Mouse (Mus musculus): ENCODE measurements at regions not wholly inside any gene's neighbourhood (a gene's known extent, or its start where the extent isn't known, plus 50 kb on each side); places are given as distances from the start of the nearest gene placed in this dataset.

DNA sequence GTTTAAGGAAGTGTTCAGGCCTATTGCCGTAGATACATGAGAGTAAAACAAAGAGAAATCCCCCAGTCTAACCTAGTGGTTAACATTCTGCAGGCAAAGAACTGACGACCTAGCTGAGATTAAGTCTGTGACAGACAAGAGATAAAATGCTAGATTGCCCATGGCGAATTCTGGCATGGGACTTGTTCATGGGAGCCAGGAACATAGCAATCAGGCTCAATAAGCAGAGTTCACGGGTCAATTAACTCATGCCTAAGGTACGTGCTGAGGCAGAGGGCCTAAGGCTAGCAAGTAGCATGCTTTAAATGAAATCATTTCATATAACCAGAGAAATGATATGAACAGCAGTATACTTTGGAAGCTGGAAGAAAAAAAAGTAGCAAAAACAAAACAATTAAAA lies 1119.2 kb upstream of the Adgrl2 start:
- no peaks in the 10 kb centered on the region for H3K27me3 ChIP-seq (ENCODE audit: insufficient read depth, low read length)
- TF ChIP-seq NANOG (IDR thresholded peaks at IDR 0.05; ENCODE audit: borderline replicate concordance, low read length): no peak
- no peak for TF ChIP-seq CTCF (conservative IDR thresholded peaks at IDR 0.05; ENCODE audit: low read length)
- no peak for TF ChIP-seq POU5F1 (IDR thresholded peaks at IDR 0.05; ENCODE audit: borderline replicate concordance, low read length)
- H3K4me3 ChIP-seq (replicated peaks; ENCODE audit: low read length): no peak overlapping the region
- no peaks in the 10 kb centered on the region for H3K4me1 ChIP-seq (replicated peaks; ENCODE audit: low read depth, low read length)
- no peaks in the 10 kb centered on the region for H3K36me3 ChIP-seq (ENCODE audit: insufficient read depth, low read length)
- no peaks in the 10 kb centered on the region for H3K9me3 ChIP-seq (ENCODE audit: low read length)

GRCm38 (mm10) chr3:150112231-150112630 lies 1121.9 kb upstream of the Adgrl2 start:
- Histone ChIP-seq H3K4me1 (replicated peaks; ENCODE audit: low read depth, low read length) (no peaks in the 10 kb centered on the region), H3K36me3 (ENCODE audit: insufficient read depth, low read length) (no peaks in the 10 kb centered on the region), H3K9me3 (ENCODE audit: low read length) (no peaks in the 10 kb centered on the region), H3K4me3 (replicated peaks; ENCODE audit: low read length) (no peak overlapping the region), H3K27me3 (ENCODE audit: insufficient read depth, low read length) (no peaks in the 10 kb centered on the region)
- TF ChIP-seq NANOG (IDR thresholded peaks at IDR 0.05; ENCODE audit: borderline replicate concordance, low read length) (no peak), CTCF (conservative IDR thresholded peaks at IDR 0.05; ENCODE audit: low read length) (no peak), POU5F1 (IDR thresholded peaks at IDR 0.05; ENCODE audit: borderline replicate concordance, low read length) (no peak)

- H3K36me3 ChIP-seq (ENCODE audit: insufficient read depth, low read length): no peaks in the 10 kb centered on the region
- no peaks in the 10 kb centered on the region for H3K27me3 ChIP-seq (ENCODE audit: insufficient read depth, low read length)
- TF ChIP-seq POU5F1 (IDR thresholded peaks at IDR 0.05; ENCODE audit: borderline replicate concordance, low read length): no peak
- TF ChIP-seq CTCF (conservative IDR thresholded peaks at IDR 0.05; ENCODE audit: low read length): no peak
- no peak for TF ChIP-seq NANOG (IDR thresholded peaks at IDR 0.05; ENCODE audit: borderline replicate concordance, low read length)
- no peaks in the 10 kb centered on the region for H3K9me3 ChIP-seq (ENCODE audit: low read length)
- no peaks in the 10 kb centered on the region for H3K4me1 ChIP-seq (replicated peaks; ENCODE audit: low read depth, low read length)
- no peak overlapping the region for H3K4me3 ChIP-seq (replicated peaks; ENCODE audit: low read length)
Measured at GRCm38 (mm10) chr3:150119866-150120265, 1129.5 kb upstream of the Adgrl2 start.

DNA sequence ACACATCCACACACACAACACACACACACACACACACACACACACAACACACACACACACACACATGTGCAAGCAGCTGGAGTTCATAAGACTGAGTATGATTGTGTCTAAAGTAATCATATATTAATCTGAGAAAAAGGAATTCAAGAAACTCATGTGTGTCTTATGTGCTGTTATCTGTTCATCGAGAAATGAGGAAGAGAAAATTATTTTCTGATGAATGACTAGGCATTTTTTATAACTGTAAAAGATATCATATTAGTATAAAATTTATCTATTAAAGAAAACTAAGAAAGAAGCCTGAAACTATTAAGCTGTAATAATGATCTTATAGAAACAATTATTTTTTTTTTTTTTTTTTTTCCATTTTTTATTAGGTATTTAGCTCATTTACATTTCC lies 1156.3 kb upstream of the Adgrl2 start:
- Histone ChIP-seq H3K9me3 (ENCODE audit: low read length) (no peaks in the 10 kb centered on the region), H3K27me3 (ENCODE audit: insufficient read depth, low read length) (no peaks in the 10 kb centered on the region), H3K4me1 (replicated peaks; ENCODE audit: low read depth, low read length) (no peaks in the 10 kb centered on the region), H3K4me3 (replicated peaks; ENCODE audit: low read length) (no peak overlapping the region), H3K36me3 (ENCODE audit: insufficient read depth, low read length) (no peaks in the 10 kb centered on the region)
- TF ChIP-seq NANOG (IDR thresholded peaks at IDR 0.05; ENCODE audit: borderline replicate concordance, low read length) (no peak), POU5F1 (IDR thresholded peaks at IDR 0.05; ENCODE audit: borderline replicate concordance, low read length) (no peak), CTCF (conservative IDR thresholded peaks at IDR 0.05; ENCODE audit: low read length) (no peak)

GRCm38 (mm10) chr3:150151152-150151822 lies 1160.9 kb upstream of the Adgrl2 start:
- H3K9me3 ChIP-seq (ENCODE audit: low read length): no peaks in the 10 kb centered on the region
- no peaks in the 10 kb centered on the region for H3K27me3 ChIP-seq (ENCODE audit: insufficient read depth, low read length)
- no peak overlapping the region for H3K4me3 ChIP-seq (replicated peaks; ENCODE audit: low read length)
- H3K4me1 ChIP-seq (replicated peaks; ENCODE audit: low read depth, low read length): no peaks in the 10 kb centered on the region
- H3K36me3 ChIP-seq (ENCODE audit: insufficient read depth, low read length): no peaks in the 10 kb centered on the region
- no peak for TF ChIP-seq POU5F1 (IDR thresholded peaks at IDR 0.05; ENCODE audit: borderline replicate concordance, low read length)
- TF ChIP-seq CTCF (conservative IDR thresholded peaks at IDR 0.05; ENCODE audit: low read length): no peak
- TF ChIP-seq NANOG (IDR thresholded peaks at IDR 0.05; ENCODE audit: borderline replicate concordance, low read length): no peak

DNA sequence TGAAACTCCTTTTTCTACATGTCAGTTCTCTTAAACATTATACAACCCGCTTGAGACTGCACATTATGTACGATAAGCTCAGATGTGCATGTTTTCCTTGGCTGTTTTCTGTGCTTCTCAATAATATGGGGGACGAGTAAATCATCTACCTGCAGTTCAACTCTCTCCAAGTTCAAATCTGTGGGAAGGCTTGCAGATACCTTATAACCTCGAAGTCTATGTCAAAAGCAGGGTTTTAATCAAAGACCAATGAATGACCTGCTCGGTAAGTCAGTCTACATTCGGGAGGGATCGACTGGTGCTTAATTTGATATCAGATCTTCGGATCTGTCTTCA lies 1161.4 kb upstream of the Adgrl2 start:
- H3K36me3 ChIP-seq (ENCODE audit: insufficient read depth, low read length): no peaks in the 10 kb centered on the region
- H3K4me3 ChIP-seq (replicated peaks; ENCODE audit: low read length): no peak overlapping the region
- no peak for TF ChIP-seq CTCF (conservative IDR thresholded peaks at IDR 0.05; ENCODE audit: low read length)
- no peak for TF ChIP-seq NANOG (IDR thresholded peaks at IDR 0.05; ENCODE audit: borderline replicate concordance, low read length)
- TF ChIP-seq POU5F1 (IDR thresholded peaks at IDR 0.05; ENCODE audit: borderline replicate concordance, low read length): no peak
- H3K4me1 ChIP-seq (replicated peaks; ENCODE audit: low read depth, low read length): no peaks in the 10 kb centered on the region
- H3K9me3 ChIP-seq (ENCODE audit: low read length): no peaks in the 10 kb centered on the region
- no peaks in the 10 kb centered on the region for H3K27me3 ChIP-seq (ENCODE audit: insufficient read depth, low read length)

DNA sequence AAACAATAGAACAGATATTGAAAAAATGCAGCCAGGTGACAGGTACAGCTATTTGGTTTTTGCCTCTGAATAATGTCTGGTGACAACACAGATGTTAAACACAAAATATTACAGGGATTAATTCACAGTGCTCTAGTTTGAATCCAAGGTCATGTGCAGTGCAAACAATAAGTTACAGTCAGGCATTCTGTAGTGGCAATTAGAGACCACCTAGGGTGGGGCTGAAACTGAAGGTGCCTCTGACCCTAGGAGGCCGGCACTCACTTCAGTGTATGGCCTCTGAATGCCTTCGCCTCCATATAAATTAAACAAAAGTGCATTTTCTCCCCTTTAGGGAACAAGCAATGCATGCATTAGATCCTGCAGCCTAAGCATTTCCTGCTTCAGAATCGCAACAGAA lies 1162.5 kb upstream of the Adgrl2 start:
- Histone ChIP-seq H3K4me1 (replicated peaks; ENCODE audit: low read depth, low read length) (no peaks in the 10 kb centered on the region), H3K27me3 (ENCODE audit: insufficient read depth, low read length) (no peaks in the 10 kb centered on the region)
- TF ChIP-seq CTCF (conservative IDR thresholded peaks at IDR 0.05; ENCODE audit: low read length): no peak
- no peak for TF ChIP-seq POU5F1 (IDR thresholded peaks at IDR 0.05; ENCODE audit: borderline replicate concordance, low read length)
- TF ChIP-seq NANOG (IDR thresholded peaks at IDR 0.05; ENCODE audit: borderline replicate concordance, low read length): no peak

DNA sequence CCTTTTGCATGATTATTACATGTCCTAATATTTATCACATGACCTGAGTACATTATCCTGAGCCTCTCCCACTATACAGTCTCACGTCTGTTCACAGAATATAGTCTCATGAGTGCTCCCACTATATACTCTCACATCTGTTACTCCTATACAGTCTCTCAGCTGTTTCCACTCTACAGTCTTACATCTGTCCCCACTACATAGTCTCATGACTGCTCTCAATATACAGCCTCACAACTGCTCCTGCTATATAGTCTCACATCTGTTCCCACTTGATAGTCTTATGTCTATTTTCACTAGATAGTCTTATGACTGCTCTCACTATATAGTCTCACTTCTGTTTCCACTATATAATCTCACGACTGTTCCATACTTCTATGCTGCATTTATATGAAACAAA lies 1195.5 kb upstream of the Adgrl2 start:
- no peak for TF ChIP-seq NANOG (IDR thresholded peaks at IDR 0.05; ENCODE audit: borderline replicate concordance, low read length)
- TF ChIP-seq CTCF (conservative IDR thresholded peaks at IDR 0.05; ENCODE audit: low read length): no peak
- no peak for TF ChIP-seq POU5F1 (IDR thresholded peaks at IDR 0.05; ENCODE audit: borderline replicate concordance, low read length)
- Histone ChIP-seq H3K9me3 (ENCODE audit: low read length) (no peaks in the 10 kb centered on the region), H3K4me3 (replicated peaks; ENCODE audit: low read length) (no peak overlapping the region), H3K4me1 (replicated peaks; ENCODE audit: low read depth, low read length) (no peaks in the 10 kb centered on the region), H3K36me3 (ENCODE audit: insufficient read depth, low read length) (no peaks in the 10 kb centered on the region), H3K27me3 (ENCODE audit: insufficient read depth, low read length) (no peaks in the 10 kb centered on the region)

More for the DNA sequence above, 1162.5 kb upstream of the Adgrl2 start:
- Histone ChIP-seq H3K9me3 (ENCODE audit: low read length) (no peaks in the 10 kb centered on the region), H3K4me3 (replicated peaks; ENCODE audit: low read length) (no peak overlapping the region), H3K36me3 (ENCODE audit: insufficient read depth, low read length) (no peaks in the 10 kb centered on the region)

- Histone ChIP-seq H3K4me3 (replicated peaks; ENCODE audit: low read length) (no peak overlapping the region), H3K4me1 (replicated peaks; ENCODE audit: low read depth, low read length) (no peaks in the 10 kb centered on the region), H3K36me3 (ENCODE audit: insufficient read depth, low read length) (no peaks in the 10 kb centered on the region), H3K9me3 (ENCODE audit: low read length) (no peaks in the 10 kb centered on the region), H3K27me3 (ENCODE audit: insufficient read depth, low read length) (no peaks in the 10 kb centered on the region)
- TF ChIP-seq POU5F1 (IDR thresholded peaks at IDR 0.05; ENCODE audit: borderline replicate concordance, low read length) (no peak), NANOG (IDR thresholded peaks at IDR 0.05; ENCODE audit: borderline replicate concordance, low read length) (no peak), CTCF (conservative IDR thresholded peaks at IDR 0.05; ENCODE audit: low read length) (no peak)
Measured at GRCm38 (mm10) chr3:150193132-150193531, 1202.8 kb upstream of the Adgrl2 start.

Measured in E14TG2a.4 (cell line).